ENCODE assay signal across 10 mouse cellular contexts in the genomic region with DNA sequence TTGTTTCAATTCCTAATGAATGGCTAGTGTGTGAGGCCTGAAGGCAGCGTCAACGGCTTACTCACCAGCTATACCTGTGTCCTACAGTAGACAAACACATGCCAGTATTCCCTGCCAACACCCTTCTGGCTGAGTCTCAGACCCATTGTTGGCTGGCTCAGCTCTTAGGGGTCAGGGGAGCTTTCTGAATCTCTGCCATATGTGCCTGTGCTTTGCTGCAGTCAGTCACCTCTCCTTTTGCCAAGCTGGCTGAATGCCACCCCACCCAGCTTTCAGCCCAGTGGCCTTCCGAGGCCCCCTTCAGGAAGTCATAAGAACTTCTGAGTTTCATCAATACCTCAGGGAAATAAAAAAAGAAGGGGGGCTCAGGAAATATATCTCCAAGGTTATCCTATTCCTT.
DNase-seq lines count a peak whose midpoint lies in the region; ATAC-seq and TF ChIP-seq lines count a peak whose summit lies in the region.
"Had no signal": no experiment of that assay in that cellular context is flagged by ENCODE, and none has a peak within 500 bp of the region (broad histone marks: within the 10 kb centered on the region; RNA-seq: fewer than 3 reads in every experiment).

No protein-coding gene starts in this region.

- no peak for TF ChIP-seq EP300 in heart, adult 2 months (IDR thresholded peaks at IDR 0.05; ENCODE audit: insufficient read depth, low read depth, low read length)

- ATAC-seq in hindbrain, embryonic 16.5 days: peak; percentile 89
- no peak for ATAC-seq in hindbrain, embryonic 11.5 days (ENCODE audit: low FRiP score)
- ATAC-seq in neural tube, embryonic 15.5 days (ENCODE audit: low FRiP score): peak; percentile 53

- no peak overlapping the region for H3K4me2 ChIP-seq in hindbrain, embryonic 16.5 days (ENCODE audit: low read length)
- no peak overlapping the region for H3K4me2 ChIP-seq in hindbrain, embryonic 11.5 days (replicated peaks; ENCODE audit: low read depth, low read length)
- no peak overlapping the region for H3K4me2 ChIP-seq in neural tube, embryonic 15.5 days
- H3K4me2 ChIP-seq: liver, embryonic 13.5 days; neural tube, embryonic 13.5 days had no signal

- H3K4me1 ChIP-seq in hindbrain, embryonic 16.5 days (ENCODE audit: control insufficient read depth, insufficient read depth, low read depth, low read length): no peaks in the 10 kb centered on the region
- no peaks in the 10 kb centered on the region for H3K4me1 ChIP-seq in hindbrain, embryonic 11.5 days (replicated peaks; ENCODE audit: control insufficient read depth, insufficient read depth, low read length)
- H3K4me1 ChIP-seq in neural tube, embryonic 15.5 days: no peaks in the 10 kb centered on the region
- H3K4me1 ChIP-seq in heart, adult 2 months (ENCODE audit: control insufficient read depth, insufficient read depth, low read length): no peaks in the 10 kb centered on the region
- H3K4me1 ChIP-seq: liver, embryonic 13.5 days; neural tube, embryonic 13.5 days had no signal

- TF ChIP-seq POLR2A in heart, adult 2 months (IDR thresholded peaks at IDR 0.05; ENCODE audit: insufficient read depth, low read depth, low read length): no peak

- TF ChIP-seq CTCF in heart, adult 2 months (IDR thresholded peaks at IDR 0.05): no peak

- 68% methylated on average over 3 of the region's 3 CpGs for WGBS in hindbrain, embryonic 16.5 days
- WGBS in hindbrain, embryonic 11.5 days: 83% methylated on average over 3 of the region's 3 CpGs
- whole genome bisulfite sequencing in neural tube, embryonic 15.5 days: 71% methylated on average over 3 of the region's 3 CpGs
- 60% methylated on average over 3 of the region's 3 CpGs for WGBS in heart, adult 2 months

- no peak overlapping the region for H3K27ac ChIP-seq in hindbrain, embryonic 16.5 days (ENCODE audit: low read depth, low read length)
- H3K27ac ChIP-seq in hindbrain, embryonic 11.5 days (ENCODE audit: low read depth, low read length): no peak overlapping the region
- H3K27ac ChIP-seq in neural tube, embryonic 15.5 days (replicated peaks): no peak overlapping the region; the same call in 1 of the 2 replicates
- H3K27ac ChIP-seq in heart, adult 2 months: no peak overlapping the region
- H3K27ac ChIP-seq: liver, embryonic 13.5 days; neural tube, embryonic 13.5 days had no signal

- H3K9ac ChIP-seq in hindbrain, embryonic 16.5 days (ENCODE audit: low read depth, low read length): no peak overlapping the region
- no peak overlapping the region for H3K9ac ChIP-seq in hindbrain, embryonic 11.5 days (ENCODE audit: low read depth, low read length)
- no peak overlapping the region for H3K9ac ChIP-seq in neural tube, embryonic 15.5 days (replicated peaks)
- H3K9ac ChIP-seq in heart, adult 2 months (ENCODE audit: low read depth, low read length): no peak overlapping the region
- H3K9ac ChIP-seq: liver, embryonic 13.5 days; neural tube, embryonic 13.5 days had no signal

- no peaks in the 10 kb centered on the region for H3K36me3 ChIP-seq in hindbrain, embryonic 16.5 days (ENCODE audit: control insufficient read depth, insufficient read depth, low read length)
- H3K36me3 ChIP-seq in hindbrain, embryonic 11.5 days (ENCODE audit: control insufficient read depth, insufficient read depth, low read length): no peaks in the 10 kb centered on the region
- H3K36me3 ChIP-seq in neural tube, embryonic 15.5 days: no peaks in the 10 kb centered on the region
- H3K36me3 ChIP-seq in heart, adult 2 months (ENCODE audit: control insufficient read depth, insufficient read depth, low read length): no peaks in the 10 kb centered on the region
- H3K36me3 ChIP-seq: liver, embryonic 13.5 days; neural tube, embryonic 13.5 days had no signal

- no peaks in the 10 kb centered on the region for H3K79me2 ChIP-seq in heart, adult 2 months (replicated peaks; ENCODE audit: control insufficient read depth, insufficient read depth, low read length)

- no peaks in the 10 kb centered on the region for H3K27me3 ChIP-seq in hindbrain, embryonic 16.5 days (replicated peaks; ENCODE audit: control insufficient read depth, insufficient read depth, low read length)
- no peaks in the 10 kb centered on the region for H3K27me3 ChIP-seq in hindbrain, embryonic 11.5 days (ENCODE audit: control insufficient read depth, insufficient read depth, low read length)
- no peaks in the 10 kb centered on the region for H3K27me3 ChIP-seq in neural tube, embryonic 15.5 days (replicated peaks)
- no peaks in the 10 kb centered on the region for H3K27me3 ChIP-seq in heart, adult 2 months (ENCODE audit: control insufficient read depth, insufficient read depth, low read length)
- H3K27me3 ChIP-seq: liver, embryonic 13.5 days; neural tube, embryonic 13.5 days had no signal

- H3K4me3 ChIP-seq in hindbrain, embryonic 16.5 days (ENCODE audit: low read length): no peak overlapping the region
- no peak overlapping the region for H3K4me3 ChIP-seq in hindbrain, embryonic 11.5 days (ENCODE audit: low read depth, low read length)
- no peak overlapping the region for H3K4me3 ChIP-seq in neural tube, embryonic 15.5 days (replicated peaks)
- no peak overlapping the region for H3K4me3 ChIP-seq in heart, adult 2 months
- H3K4me3 ChIP-seq: liver, embryonic 13.5 days; neural tube, embryonic 13.5 days had no signal

- H3K9me3 ChIP-seq in hindbrain, embryonic 16.5 days (ENCODE audit: control insufficient read depth, low read length): no peaks in the 10 kb centered on the region
- H3K9me3 ChIP-seq in hindbrain, embryonic 11.5 days (ENCODE audit: control insufficient read depth, low read length): no peaks in the 10 kb centered on the region
- H3K9me3 ChIP-seq in neural tube, embryonic 15.5 days (replicated peaks): no peaks in the 10 kb centered on the region
- H3K9me3 ChIP-seq: neural tube, embryonic 13.5 days had no signal

- DNase-seq in hindbrain, embryonic 11.5 days (ENCODE audit: low spot score): no peak
- DNase-seq in right cerebral cortex, postnatal 14 days: peak; percentile 26
- DNase-seq in right cerebral cortex, adult 2 months (ENCODE audit: low spot score in 2 of 2): no peak
- DNase-seq in cerebellum, adult 11-12 months: peak; percentile 92
- DNase-seq in natural killer cell, adult 2 months (ENCODE audit: low spot score in 2 of 2): no peak
- DNase-seq in heart, adult 2 months: no peak
- DNase-seq: liver, embryonic 13.5 days had no signal

- intact Hi-C loops in heart, adult 2 months (cut with DNase I): no loop called here

Comparison
In these comparisons a context has a peak if more than half of its experiments do, and no peak if none do; other contexts are left out.
1. DNase-seq: peak in right cerebral cortex, postnatal 14 days (single experiment) and cerebellum, adult 11-12 months (single experiment); none in hindbrain, embryonic 11.5 days (single experiment), right cerebral cortex, adult 2 months (0 of 2), natural killer cell, adult 2 months (0 of 2) and heart, adult 2 months (0 of 2).